Mouse (Mus musculus) cerebellum, adult 2 months (tissue): ENCODE measurements around the gene Spib.

ENCODE experiments used
- CTCF ChIP-seq: fragments of 200-500 bp; IDR thresholded peaks from 2 replicates; pipeline ENCODE4 v1.5.1; 2011; ENCODE audit warnings: low read depth, mild to moderate bottlenecking, control low read depth, low read length, moderate library complexity, borderline replicate concordance; ENCODE audit not compliant: insufficient read depth
- POLR2A ChIP-seq: fragments of 200-500 bp; IDR thresholded peaks from 2 replicates; pipeline ENCODE4 v1.6.1; 2011; ENCODE audit warnings: low read length, control low read depth, borderline replicate concordance; ENCODE audit not compliant: insufficient read depth

DNA sequence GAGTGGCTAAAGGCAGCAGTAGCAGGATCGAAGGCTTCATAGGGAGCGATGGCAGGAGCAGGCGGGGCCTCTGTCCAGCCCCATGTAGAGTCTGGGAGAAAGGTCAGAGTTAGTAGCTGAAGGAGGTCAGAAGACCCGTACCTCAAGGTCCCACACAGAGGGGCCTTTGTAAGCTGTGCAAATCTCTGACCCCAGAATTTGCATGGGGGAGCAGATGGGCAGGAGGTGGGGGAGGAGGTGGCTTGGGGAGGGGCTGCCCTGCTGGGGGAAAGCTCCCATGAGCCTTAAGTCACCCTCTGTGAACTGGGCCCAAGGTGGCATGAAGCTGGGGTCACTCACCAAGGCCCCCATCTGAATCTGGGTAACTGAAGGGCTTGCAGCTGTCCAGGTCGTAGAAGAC, 2.4 kb downstream of the Spib start:
- TF ChIP-seq POLR2A (no peak), CTCF (no peak)
